Mouse (Mus musculus) MEL (cell line): ENCODE results near the gene Cdk5. TPM values are rescaled to one million over a fixed set of nuclear protein-coding genes. Genes with fewer than 3 reads are reported as not detected.

ENCODE experiments used
- DNase-seq: peaks from one replicate; pipeline ENCODE4 v3.0.0; 2011; ENCODE audit warnings: low read depth, low spot score
- H3K27ac ChIP-seq: 2 replicates; pipeline ENCODE4 v1.5.1; 2012; ENCODE audit warnings: low read depth, mild to moderate bottlenecking, control low read depth, low read length, moderate library complexity; ENCODE audit not compliant: control insufficient read depth
- H3K27me3 ChIP-seq, 2 experiments: fragments of 150-350 bp in 1 of 2; sonication (generic) in 1 of 2; 2 replicates each; pipeline ENCODE4 v1.6.1; 2012; ENCODE audit warnings: low read length in 2 of 2, mild to moderate bottlenecking in 2 of 2, improper control_type of control experiment in 1 of 2, moderate library complexity in 1 of 2; ENCODE audit not compliant: insufficient read depth in 2 of 2, control insufficient read depth in 1 of 2
- H3K36me3 ChIP-seq, 2 experiments: 2 replicates each; pipeline ENCODE4 v1.6.1; 2012 to 2014; ENCODE audit warnings: low read length in 2 of 2, improper control_type of control experiment in 1 of 2, inconsistent platforms in 1 of 2, mild to moderate bottlenecking in 1 of 2; ENCODE audit not compliant: insufficient read depth in 2 of 2, control insufficient read depth in 1 of 2
- H3K4me1 ChIP-seq, 2 experiments: fragments of 150-350 bp in 1 of 2; sonication (generic) in 1 of 2; 2 replicates each; pipeline ENCODE4 v1.6.1; 2012; ENCODE audit warnings: low read length in 2 of 2, improper control_type of control experiment in 1 of 2, mild to moderate bottlenecking in 1 of 2; ENCODE audit not compliant: insufficient read depth in 2 of 2, control insufficient read depth in 1 of 2
- H3K4me3 ChIP-seq, 2 experiments: fragments of 150-350 bp in 1 of 2; sonication (generic) in 1 of 2; 2 replicates each; pipeline ENCODE4 v1.5.1; 2012; ENCODE audit warnings: low read depth in 2 of 2, low read length in 2 of 2, mild to moderate bottlenecking in 2 of 2, moderate library complexity in 2 of 2, control low read depth in 1 of 2, improper control_type of control experiment in 1 of 2; ENCODE audit not compliant: control insufficient read depth in 1 of 2, insufficient read depth in 1 of 2
- H3K79me2 ChIP-seq: 2 replicates; pipeline ENCODE4 v1.6.1; 2012; ENCODE audit warnings: mild to moderate bottlenecking, low read length, moderate library complexity; ENCODE audit not compliant: control insufficient read depth, poor library complexity, insufficient read depth
- H3K9ac ChIP-seq: 2 replicates; pipeline ENCODE4 v1.6.1; 2012; ENCODE audit warnings: low read depth, mild to moderate bottlenecking, control low read depth, low read length, moderate library complexity; ENCODE audit not compliant: control insufficient read depth, poor library complexity, severe bottlenecking
- H3K9me3 ChIP-seq: fragments of 150-350 bp; sonication (generic); replicated peaks from 2 replicates; pipeline ENCODE4 v1.6.1; 2012; ENCODE audit warnings: mild to moderate bottlenecking, low read length, improper control_type of control experiment, moderate library complexity; ENCODE audit not compliant: insufficient read depth
- CHD2 ChIP-seq: IDR thresholded peaks from 2 replicates; pipeline ENCODE4 v1.6.1; 2011; ENCODE audit warnings: low read length, improper control_type of control experiment
- ELF1 ChIP-seq: IDR thresholded peaks from 2 replicates; pipeline ENCODE4 v1.6.1; 2014; ENCODE audit warnings: low read depth, mild to moderate bottlenecking, inconsistent platforms, low read length, improper control_type of control experiment, moderate library complexity
- ETS1 ChIP-seq: IDR thresholded peaks from 2 replicates; pipeline ENCODE4 v1.6.1; 2012; ENCODE audit warnings: low read depth, mild to moderate bottlenecking, inconsistent platforms, low read length, improper control_type of control experiment, moderate library complexity
- GABPA ChIP-seq: IDR thresholded peaks from 2 replicates; pipeline ENCODE4 v1.6.1; 2012; ENCODE audit warnings: low read depth, mild to moderate bottlenecking, inconsistent platforms, low read length, improper control_type of control experiment, moderate library complexity
- HCFC1 ChIP-seq: IDR thresholded peaks from 2 replicates; pipeline ENCODE4 v1.6.1; 2012; ENCODE audit warnings: low read depth, mild to moderate bottlenecking, inconsistent platforms, low read length, improper control_type of control experiment, moderate library complexity
- JUND ChIP-seq: IDR thresholded peaks from 2 replicates; pipeline ENCODE4 v1.6.1; 2011; ENCODE audit warnings: low read depth, mild to moderate bottlenecking, improper control_type of control experiment, low read length
- KAT2A ChIP-seq: conservative IDR thresholded peaks from 2 replicates; pipeline ENCODE4 v1.6.1; 2012; ENCODE audit warnings: low read depth, low read length, improper control_type of control experiment, inconsistent platforms
- MAFK ChIP-seq: IDR thresholded peaks from 2 replicates; pipeline ENCODE4 v1.6.1; 2011; ENCODE audit warnings: low read depth, mild to moderate bottlenecking, low read length, improper control_type of control experiment, borderline replicate concordance
- MEF2A ChIP-seq: IDR thresholded peaks from 2 replicates; pipeline ENCODE4 v1.6.1; 2014; ENCODE audit warnings: low read depth, mild to moderate bottlenecking, inconsistent platforms, low read length, improper control_type of control experiment; ENCODE audit not compliant: poor library complexity, insufficient replicate concordance, severe bottlenecking; ENCODE audit errors: extremely low read depth
- MXI1 ChIP-seq: IDR thresholded peaks from 2 replicates; pipeline ENCODE4 v1.6.1; 2011; ENCODE audit warnings: mild to moderate bottlenecking, low read depth, low read length, improper control_type of control experiment
- MYB ChIP-seq: IDR thresholded peaks from 2 replicates; pipeline ENCODE4 v1.6.1; 2011; ENCODE audit warnings: mild to moderate bottlenecking, low read depth, low read length, improper control_type of control experiment
- POLR2A ChIP-seq, 2 experiments: IDR thresholded peaks; 2 replicates each; pipeline ENCODE4 v1.6.1; 2011 to 2012; ENCODE audit warnings: low read length in 2 of 2, mild to moderate bottlenecking in 2 of 2, control low read depth in 1 of 2, improper control_type of control experiment in 1 of 2, low read depth in 1 of 2, moderate library complexity in 1 of 2; ENCODE audit not compliant: control insufficient read depth in 1 of 2, insufficient read depth in 1 of 2, poor library complexity in 1 of 2
- POLR2AphosphoS2 ChIP-seq: IDR thresholded peaks from 2 replicates; pipeline ENCODE4 v1.6.1; 2011; ENCODE audit warnings: low read length, improper control_type of control experiment
- POLR2AphosphoS5 ChIP-seq: IDR thresholded peaks from 2 replicates; pipeline ENCODE4 v1.6.1; 2012; ENCODE audit warnings: low read depth, borderline replicate concordance, mild to moderate bottlenecking, inconsistent platforms, low read length, moderate library complexity, mixed read lengths
- RAD21 ChIP-seq: IDR thresholded peaks from 2 replicates; pipeline ENCODE4 v1.6.1; 2011; ENCODE audit warnings: mild to moderate bottlenecking, low read depth, low read length, improper control_type of control experiment
- RCOR1 ChIP-seq: IDR thresholded peaks from 2 replicates; pipeline ENCODE4 v1.6.1; 2012; ENCODE audit warnings: low read depth, mild to moderate bottlenecking, inconsistent platforms, low read length, improper control_type of control experiment
- SIN3A ChIP-seq: IDR thresholded peaks from 2 replicates; pipeline ENCODE4 v1.6.1; 2012; ENCODE audit warnings: low read length, improper control_type of control experiment, inconsistent platforms
- TAL1 ChIP-seq: IDR thresholded peaks from 2 replicates; pipeline ENCODE4 v1.6.1; 2012; ENCODE audit warnings: mild to moderate bottlenecking, inconsistent platforms, low read length, moderate library complexity, mixed read lengths
- TBP ChIP-seq: IDR thresholded peaks from 2 replicates; pipeline ENCODE4 v1.8.0; 2011; ENCODE audit warnings: low read depth, low read length, improper control_type of control experiment
- USF1 ChIP-seq: IDR thresholded peaks from 2 replicates; pipeline ENCODE4 v1.6.1; 2014; ENCODE audit warnings: low read depth, mild to moderate bottlenecking, inconsistent platforms, low read length, improper control_type of control experiment, moderate library complexity
- USF2 ChIP-seq, 2 experiments: IDR thresholded peaks; 2 replicates each; pipeline ENCODE4 v1.6.1; 2011 to 2012; ENCODE audit warnings: improper control_type of control experiment in 2 of 2, low read length in 2 of 2, borderline replicate concordance in 1 of 2, inconsistent platforms in 1 of 2, low read depth in 1 of 2, mild to moderate bottlenecking in 1 of 2; ENCODE audit not compliant: insufficient read depth in 1 of 2
- ZKSCAN1 ChIP-seq: IDR thresholded peaks from 2 replicates; pipeline ENCODE4 v1.6.1; 2012; ENCODE audit warnings: low read depth, mild to moderate bottlenecking, inconsistent platforms, low read length, improper control_type of control experiment, moderate library complexity
- polyA plus RNA-seq, 2 experiments: library from polyadenylated mRNA; stranded (reverse) in 1 of 2; unstranded in 1 of 2; fragments of >175 nt in 1 of 2; fragments of >200 nt in 1 of 2; gene quantifications; 2 replicates each; pipeline versions ENCODE4 v1.2.1 to v1.2.4; 2012; ENCODE audit warnings: low replicate concordance in 2 of 2, low read depth in 1 of 2; ENCODE audit not compliant: insufficient read length in 2 of 2, insufficient read depth in 1 of 2, missing spikeins in 1 of 2
- total RNA-seq: library from RNA; depleted of rRNA; stranded (reverse); fragments of 300-350 nt; gene quantifications from 2 replicates; pipeline ENCODE4 v1.2.3, GENCODE M21; 2012

Gene Cdk5
- total and polyA plus RNA-seq, 3 experiments, result 24.8 to 82.6 TPM; not detected in 1

- H3K27ac ChIP-seq, result peak overlapping the region; percentile 40
- H3K27me3 ChIP-seq, result no peaks in the 10 kb centered on the region
- peaks cover 0 to 18% of the 10 kb centered on the region in 2 experiments; a peak in 3 of 4 replicates for H3K36me3 ChIP-seq
- TF ChIP-seq TAL1 (peak; percentile 31; the same call in 1 of the 2 replicates), MEF2A (no peak), MXI1 (no peak; the same call in 1 of the 2 replicates), POLR2AphosphoS2 (no peak), MYB (no peak), POLR2AphosphoS5 (no peak), TBP (peak; percentile 75), RCOR1 (no peak), ETS1 (peak; percentile 16; the same call in 1 of the 2 replicates)
- no peaks in the 10 kb centered on the region for H3K79me2 ChIP-seq
- H3K4me1 ChIP-seq, result peaks cover 15 to 20% of the 10 kb centered on the region in 2 experiments
- H3K9me3 ChIP-seq, result no peaks in the 10 kb centered on the region
- no peak overlapping the region for H3K9ac ChIP-seq
- no peak overlapping the region for H3K4me3 ChIP-seq
- DNase-seq, result peak; percentile 73
Observed at GRCm38 (mm10) chr5:24404594-24405360, 18.6 kb downstream of the Cdk5 start.

- no peak for DNase-seq
- H3K79me2 ChIP-seq, result no peaks in the 10 kb centered on the region
- no peaks in the 10 kb centered on the region for H3K9me3 ChIP-seq
- H3K27ac ChIP-seq, result no peak overlapping the region
- peaks cover 2 to 20% of the 10 kb centered on the region in 2 experiments; a peak in 3 of 4 replicates for H3K36me3 ChIP-seq
- H3K4me1 ChIP-seq, result peaks cover 17 to 24% of the 10 kb centered on the region in 2 experiments
- TF ChIP-seq ZKSCAN1 (no peak), RAD21 (no peak), HCFC1 (no peak), GABPA (no peak), MEF2A (no peak), POLR2AphosphoS2 (no peak), MXI1 (no peak), KAT2A (no peak), JUND (no peak), POLR2A (IDR thresholded peaks at IDR 0.05; ENCODE audit: control insufficient read depth in 1 of 2, insufficient read depth in 1 of 2, low read depth in 1 of 2, low read length in 2 of 2, poor library complexity in 1 of 2) (no peak), USF2 (IDR thresholded peaks at IDR 0.05; ENCODE audit: borderline replicate concordance in 1 of 2, insufficient read depth in 1 of 2, low read depth in 1 of 2, low read length in 2 of 2) (no peak), RCOR1 (no peak), ELF1 (no peak), MAFK (no peak), SIN3A (no peak), CHD2 (no peak), USF1 (no peak)
- H3K4me3 ChIP-seq, result no peak overlapping the region
- H3K27me3 ChIP-seq, result no peaks in the 10 kb centered on the region
- no peak overlapping the region for H3K9ac ChIP-seq
Observed at GRCm38 (mm10) chr5:24401969-24402368, 21.4 kb downstream of the Cdk5 start.
